In the genomic region with DNA sequence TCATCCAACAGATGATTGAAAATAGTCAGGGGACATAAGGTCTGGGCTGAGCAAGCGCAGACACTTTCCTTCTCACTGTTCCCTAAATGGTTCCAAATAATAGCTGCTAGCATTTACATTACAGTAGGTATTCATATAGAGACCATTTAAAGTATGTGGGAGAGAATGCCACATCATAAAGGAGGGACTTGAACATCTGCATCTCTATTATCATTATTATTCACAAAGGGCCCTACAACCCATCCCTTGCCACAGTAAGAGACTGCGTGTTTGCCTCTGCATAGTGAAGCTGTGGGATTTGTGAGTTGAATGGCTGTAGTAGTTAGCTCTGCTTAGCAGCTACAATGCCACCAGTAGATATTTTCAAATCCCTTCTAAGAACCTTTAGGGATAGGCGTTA, we compare ENCODE assay signal across 19 mouse cellular contexts.
"Had no signal": no experiment of that assay in that cellular context is flagged by ENCODE, and none has a peak within 500 bp of the region (broad histone marks: within the 10 kb centered on the region; RNA-seq: fewer than 3 reads in every experiment).

No protein-coding gene starts in this region.

- DNase-seq: lung, adult 18-20 months; lung, embryonic 14.5 days; lung, postnatal 10 days; lung, postnatal 4 days; midbrain, embryonic 14.5 days; retina, postnatal 1 day; right cerebral cortex, postnatal 25 days; right cerebral cortex, postnatal 4 days; spleen, adult 18-20 months; thymus, adult 2 months; thymus, postnatal 25 days; thymus, postnatal 4 days had no signal

- H3K4me3 ChIP-seq: midbrain, embryonic 10.5 days; midbrain, embryonic 12.5 days; myocyte; neural tube, embryonic 13.5 days; neural tube, embryonic 15.5 days; stomach, embryonic 15.5 days had no signal

- H3K27ac ChIP-seq: midbrain, embryonic 10.5 days; midbrain, embryonic 12.5 days; neural tube, embryonic 13.5 days; neural tube, embryonic 15.5 days; stomach, embryonic 15.5 days; stomach, postnatal 0 days had no signal
